Mouse (Mus musculus) lung, adult 2 months (tissue): ENCODE data around the gene Bag6. TPM values are rescaled to one million over a fixed set of nuclear protein-coding genes. Genes with fewer than 3 reads are reported as not detected.
A peak's percentile ranks its signal among the peaks of the same experiment; 100 is the strongest.
"Not testable (repeated sequence)": the region's sequence is repeated elsewhere in the genome, so short reads cannot be mapped to it uniquely, and the experiment has no call there.

ENCODE experiments used
- DNase-seq: peaks from one replicate; pipeline ENCODE4 v3.0.0; 2022
- H3K4me1 ChIP-seq: fragments of 200-500 bp; 2 replicates; pipeline ENCODE4 v1.6.1; 2011; ENCODE audit warnings: low read length; ENCODE audit not compliant: control insufficient read depth, insufficient read depth
- H3K4me3 ChIP-seq: fragments of 200-500 bp; replicated peaks from 2 replicates; pipeline ENCODE3; 2011; ENCODE audit warnings: low read depth, mild to moderate bottlenecking, control low read depth, low read length; ENCODE audit errors: extremely low read depth
- CTCF ChIP-seq: fragments of 200-500 bp; IDR thresholded peaks from 2 replicates; pipeline ENCODE4 v1.5.1; 2011; ENCODE audit warnings: mild to moderate bottlenecking, low read length, control low read depth; ENCODE audit not compliant: insufficient read depth
- POLR2A ChIP-seq: fragments of 200-500 bp; IDR thresholded peaks from 2 replicates; pipeline ENCODE4 v1.6.1; 2011; ENCODE audit warnings: low read depth, mild to moderate bottlenecking, control low read depth, low read length, borderline replicate concordance; ENCODE audit errors: extremely low read depth
- WGBS: fragments of 180-500 bp; shearing (Covaris S2); methylation state at CpG from one replicate; pipeline ENCODE4 v1.1.7; 2018; 5-methylcytosine and 5-hydroxymethylcytosine counted together
- polyA plus RNA-seq: library from polyadenylated mRNA; depleted of rRNA; stranded (reverse); fragments of >200 nt; gene quantifications from 2 replicates; pipeline ENCODE4 v1.2.3, GENCODE M21; 2012

Bag6 gene
- polyA plus RNA-seq, 1 experiment = 234 TPM

DNA sequence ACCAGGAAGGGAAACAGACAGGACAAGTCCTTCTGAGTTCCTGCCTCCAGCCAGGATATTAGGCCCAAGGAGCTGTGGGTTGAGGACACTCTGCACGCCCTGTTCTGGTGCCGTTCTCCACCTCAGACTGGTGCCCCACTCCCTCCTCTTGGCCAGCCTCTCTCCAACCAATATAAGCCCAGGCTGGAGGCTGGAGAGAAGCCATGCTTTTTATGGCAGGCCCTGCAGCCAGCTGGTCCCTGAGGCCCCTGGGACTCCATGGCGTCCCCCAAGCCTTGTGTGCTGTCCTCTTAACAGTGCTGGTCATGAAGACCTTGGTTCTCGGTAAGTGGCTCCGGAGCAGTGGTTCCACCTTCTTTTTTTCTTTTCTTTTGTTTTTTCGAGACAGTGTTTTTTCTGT, 26.9 kb upstream of the Bag6 start, which contains the start of gene Ly6g5c:
TSS of gene Ly6g5c (plus strand) at position 183 of the 400 bp plus-strand sequence.
- 87% methylated on average over 6 of the region's 6 CpGs for WGBS

DNA sequence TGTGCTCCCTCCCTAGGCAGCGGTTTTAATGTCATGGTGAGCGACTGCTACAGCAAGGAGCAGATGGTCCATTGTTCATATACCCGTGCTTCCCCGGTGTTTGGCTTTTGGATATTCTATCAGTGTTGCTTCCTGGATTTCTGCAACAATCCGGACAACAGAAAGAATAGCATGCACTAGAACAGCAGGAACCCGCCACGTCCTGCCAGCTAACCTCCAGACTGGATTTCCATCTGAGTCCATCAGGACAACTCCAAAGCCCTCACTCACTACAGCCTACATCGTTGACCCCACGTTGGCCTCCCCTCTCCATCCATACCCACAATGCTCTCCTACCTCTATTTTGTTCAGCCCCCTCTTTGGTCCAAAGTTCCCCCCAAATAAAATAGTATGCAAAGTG, 23.2 kb upstream of the Bag6 start:
- TF ChIP-seq CTCF (no peak), POLR2A (no peak)
- peak overlapping the region; percentile 36 for H3K4me3 ChIP-seq
- DNase-seq = no peak
- H3K4me1 ChIP-seq = no peaks in the 10 kb centered on the region
- 50% methylated on average over 9 of the region's 9 CpGs for WGBS

More for the DNA sequence above, 26.9 kb upstream of the Bag6 start, which contains the start of gene Ly6g5c:
- TF ChIP-seq POLR2A = no peak
- Histone ChIP-seq H3K4me1 (no peaks in the 10 kb centered on the region), H3K4me3 (no peak within 1 kb of the TSS)
- DNase-seq = no peak

DNA sequence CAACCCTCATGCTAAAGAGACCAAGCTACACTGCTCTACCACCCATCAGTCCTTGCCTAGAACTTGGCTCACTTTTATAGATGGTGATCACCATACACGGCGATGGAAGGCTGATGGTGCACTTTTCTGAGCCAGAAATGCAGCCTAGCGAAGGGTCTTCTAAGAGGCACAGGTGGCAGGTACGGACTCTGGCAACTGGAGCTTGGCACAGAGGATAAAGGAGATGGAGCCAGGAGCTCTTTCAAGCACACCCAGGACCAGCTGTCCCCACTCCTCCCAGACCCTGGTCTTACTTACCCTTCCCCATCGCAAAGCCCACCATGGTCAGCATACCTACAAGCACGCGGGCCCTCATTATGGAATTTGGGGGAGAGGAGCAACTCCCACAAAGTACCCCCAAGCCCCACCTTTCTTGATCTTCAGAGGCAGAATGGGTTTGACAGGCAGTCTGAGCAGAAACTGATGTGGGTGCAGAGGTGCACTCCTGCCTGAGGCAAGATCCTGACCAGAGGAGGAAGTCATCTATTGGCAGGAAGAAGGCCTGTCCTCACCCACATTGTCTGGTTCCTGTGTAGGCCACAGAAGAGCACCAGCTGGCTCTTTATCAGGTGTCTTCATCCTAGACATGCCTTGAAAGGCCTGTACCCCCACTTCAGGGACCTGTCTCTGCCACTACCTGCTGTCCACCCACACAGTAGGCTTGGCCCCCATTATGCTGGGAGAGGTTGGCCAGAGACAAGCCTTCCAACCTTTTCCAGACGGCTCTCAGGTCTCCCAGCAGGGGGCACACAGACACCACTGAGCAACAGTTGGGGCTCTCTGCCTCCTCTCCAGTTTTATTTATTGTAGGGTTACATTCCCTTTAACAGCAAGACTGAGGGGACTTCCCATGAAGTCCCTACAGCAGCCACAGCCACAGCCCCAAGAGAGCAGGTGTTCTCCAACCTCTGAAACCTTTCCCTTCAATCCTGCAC, 19.6 kb upstream of the Bag6 start, which contains the start of gene Ly6g5b:
TSS of gene Ly6g5b (minus strand) at position 383 of the 974 bp plus-strand sequence.
- 81% methylated on average over 8 of the region's 8 CpGs for WGBS
- DNase-seq = no peak
- Histone ChIP-seq H3K4me3 (no peak within 1 kb of the TSS), H3K4me1 (peaks cover 3% of the 10 kb centered on the region; the same call in 1 of the 2 replicates)
- TF ChIP-seq POLR2A = no peak
- peak; percentile 44 for TF ChIP-seq CTCF

DNA sequence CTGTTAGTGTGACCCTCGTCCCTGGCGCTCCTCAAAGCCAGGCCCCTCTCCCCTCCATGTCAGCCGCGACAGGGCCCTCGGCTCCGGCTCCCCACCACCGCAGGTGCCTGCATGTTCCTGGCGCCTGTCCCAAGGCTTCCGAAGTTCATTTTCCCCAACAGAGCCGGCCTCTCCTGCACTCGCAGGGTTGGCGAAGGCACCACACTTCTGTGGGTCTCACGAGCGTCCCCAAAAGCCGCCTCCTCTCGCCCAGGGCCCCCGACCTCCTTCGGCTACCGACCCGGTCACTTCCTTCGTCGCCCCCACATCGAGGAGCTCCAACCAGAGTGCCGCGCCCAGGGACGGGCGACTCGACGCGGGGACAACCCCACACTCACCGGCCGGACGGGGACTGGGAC, 14.2 kb upstream of the Bag6 start:
- under 1% methylated on average over 33 of the region's 33 CpGs for WGBS
- DNase-seq = no peak
- TF ChIP-seq POLR2A (no peak), CTCF (no peak)
- Histone ChIP-seq H3K4me1 (peaks cover 9% of the 10 kb centered on the region), H3K4me3 (peak overlapping the region; percentile 87)

DNA sequence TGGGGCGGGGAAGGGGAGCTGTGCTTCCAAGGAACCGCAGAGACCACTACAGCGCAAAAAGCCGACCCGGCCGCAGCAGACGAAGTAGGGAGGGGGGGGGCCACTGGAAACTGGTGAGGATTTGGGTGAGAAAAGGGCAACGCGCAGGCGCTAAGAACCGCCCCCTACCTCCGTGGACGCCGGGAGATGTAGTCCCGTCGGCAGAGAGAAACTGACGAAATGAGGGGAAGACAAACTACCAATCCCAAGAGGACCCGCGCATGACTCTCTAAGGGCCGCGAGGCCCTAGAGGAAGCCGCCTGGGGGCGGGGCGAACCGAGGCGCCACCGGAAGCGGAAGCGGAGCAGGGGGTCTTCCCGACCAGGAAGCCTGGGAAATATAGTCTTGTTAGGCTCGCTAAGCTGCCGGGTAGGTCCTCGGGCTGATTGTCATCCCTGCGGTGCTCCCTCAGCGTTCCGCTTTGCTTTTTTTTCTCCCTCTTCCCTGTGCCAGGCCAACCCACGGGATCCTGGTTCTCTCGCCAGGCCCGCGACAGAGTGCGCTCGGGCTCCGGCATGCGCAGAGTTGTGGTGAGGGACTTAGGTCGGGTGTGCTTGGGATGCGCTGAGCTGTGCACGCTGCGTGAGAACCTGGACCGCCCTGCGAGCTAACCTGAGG, 13.7 kb upstream of the Bag6 start, which contains the start of gene Gpank1:
TSS of gene Gpank1 (plus strand) at position 313 of the 657 bp plus-strand sequence.
- Histone ChIP-seq H3K4me3 (peak within 1 kb of the TSS; percentile 95), H3K4me1 (peaks cover 9% of the 10 kb centered on the region)
- TF ChIP-seq POLR2A = peak; percentile 81
- no peak for TF ChIP-seq CTCF
- peak; percentile 97 for DNase-seq
- WGBS = under 1% methylated on average over 50 of the region's 50 CpGs

DNA sequence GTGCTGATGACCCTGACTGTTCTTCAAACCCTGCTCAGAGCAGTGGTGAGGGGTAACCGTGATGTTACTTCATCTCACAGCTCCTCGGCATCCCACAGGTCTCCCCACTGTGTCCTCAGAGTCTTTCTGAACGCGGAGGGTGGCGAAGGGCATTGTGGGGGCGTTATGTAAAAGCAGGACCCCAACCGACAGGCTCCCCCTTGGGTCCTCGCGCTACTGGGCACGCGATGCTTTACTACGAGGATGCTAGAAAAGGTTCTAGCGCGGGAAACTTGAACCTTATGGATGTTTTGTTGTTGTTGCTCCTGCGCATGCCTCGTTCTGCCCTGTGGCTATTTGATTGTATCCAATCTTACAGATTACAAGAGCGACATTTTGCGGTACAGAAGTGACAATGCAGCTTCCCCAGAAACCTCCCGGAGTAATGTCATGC, 13.1 kb upstream of the Bag6 start, which contains the start of gene Csnk2b:
TSS of gene Csnk2b (minus strand) at position 183 of the 433 bp plus-strand sequence.
- DNase-seq = peak; percentile 34
- 0% methylated on average over 19 of the region's 19 CpGs for WGBS
- TF ChIP-seq CTCF = 0 out of 2 replicates have a peak, but pooled peaks have one; percentile 4
- TF ChIP-seq POLR2A = no peak
- peak within 1 kb of the TSS; percentile 95 for H3K4me3 ChIP-seq
- H3K4me1 ChIP-seq = peaks cover 11% of the 10 kb centered on the region

DNA sequence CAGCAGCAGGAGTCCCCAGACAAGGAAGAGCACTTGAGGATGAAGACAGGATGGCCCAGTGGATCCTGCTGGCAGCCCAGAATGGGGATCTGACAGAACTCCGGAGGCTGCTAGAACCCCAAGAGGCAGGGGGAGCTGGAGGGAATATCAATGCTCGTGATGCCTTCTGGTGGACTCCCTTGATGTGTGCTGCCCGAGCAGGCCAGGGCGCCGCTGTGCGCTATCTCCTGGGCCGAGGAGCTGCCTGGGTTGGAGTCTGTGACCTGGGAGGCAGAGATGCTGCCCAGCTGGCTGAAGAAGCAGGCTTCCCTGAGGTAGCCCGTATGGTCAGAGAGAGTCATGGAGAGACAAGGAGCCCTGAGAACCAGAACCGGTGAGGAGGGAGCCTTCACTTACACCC, 11.7 kb upstream of the Bag6 start:
- not testable (repeated sequence) for H3K4me3 ChIP-seq, DNase-seq
- WGBS = 91% methylated on average over 9 of the region's 9 CpGs
- H3K4me1 ChIP-seq = peaks cover 20% of the 10 kb centered on the region

DNA sequence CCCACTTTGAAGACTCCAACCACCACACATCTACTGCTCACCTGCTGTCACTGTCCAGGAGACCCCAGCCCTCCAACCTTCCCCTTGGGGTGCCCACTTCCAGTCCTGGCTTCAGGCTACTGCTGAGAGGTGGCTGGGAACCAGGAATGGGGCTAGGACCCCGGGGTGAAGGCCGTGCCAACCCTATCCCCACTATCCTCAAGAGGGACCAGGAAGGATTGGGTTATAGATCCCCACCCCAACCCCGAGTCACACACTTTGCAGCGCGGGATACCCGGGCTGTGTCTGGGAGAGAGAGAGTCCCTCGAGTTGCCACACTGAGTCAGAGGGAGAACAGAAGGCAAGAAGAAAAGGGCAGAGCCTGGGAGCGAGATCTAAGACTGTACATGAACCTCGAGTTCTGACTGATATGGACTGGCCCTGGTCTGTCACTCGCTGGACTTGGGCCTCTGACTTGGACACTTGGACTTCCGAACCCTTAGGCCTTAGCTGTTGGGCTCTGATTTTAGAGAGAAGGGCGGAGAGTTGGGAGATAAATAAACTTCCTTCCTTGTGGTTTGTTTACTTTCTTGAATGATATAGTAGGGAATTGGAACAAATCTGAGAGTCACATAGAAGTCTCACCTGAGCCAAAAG, 10.6 kb upstream of the Bag6 start:
- H3K4me1 ChIP-seq = peaks cover 20% of the 10 kb centered on the region
- DNase-seq, H3K4me3 ChIP-seq: not testable (repeated sequence)
- WGBS = 88% methylated on average over 12 of the region's 12 CpGs

DNA sequence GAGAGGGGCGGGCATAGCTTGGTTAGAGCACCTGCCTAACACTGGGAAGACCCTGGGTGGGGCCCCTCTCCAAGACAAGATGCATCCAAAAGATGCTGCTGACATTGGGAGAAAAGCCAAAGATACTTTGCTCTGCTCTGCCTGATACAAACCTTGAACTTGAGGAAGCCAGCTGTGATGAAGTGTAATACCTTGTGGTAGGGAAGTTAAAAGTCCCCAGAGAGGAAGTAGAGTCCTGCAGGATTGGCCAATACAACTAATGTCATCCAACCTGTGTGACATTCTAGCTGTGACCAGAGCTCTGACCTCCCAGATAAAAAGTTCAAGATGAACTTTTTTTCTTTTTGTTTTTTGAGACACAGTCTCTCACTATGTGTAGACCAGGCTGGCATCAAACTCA, 9.9 kb upstream of the Bag6 start:
- no peak for DNase-seq
- Histone ChIP-seq H3K4me1 (peaks cover 19% of the 10 kb centered on the region), H3K4me3 (no peak overlapping the region)
- TF ChIP-seq POLR2A (no peak), CTCF (no peak)
- WGBS = 93% methylated on average over 1 of the region's 1 CpGs
